Mouse (Mus musculus) heart, embryonic 10.5 days (tissue): ENCODE data around the gene Mum1. TPM values are rescaled to one million over a fixed set of nuclear protein-coding genes. Genes with fewer than 3 reads are reported as not detected.

ENCODE experiments used
- DNase-seq: peaks from one replicate; pipeline ENCODE4 v3.0.0-alpha.2; 2017; ENCODE audit warnings: low spot score
- H3K27ac ChIP-seq: fragments of 300-500 bp; sonication (generic); 2 replicates; pipeline ENCODE4 v1.5.1; 2016; ENCODE audit warnings: mild to moderate bottlenecking
- H3K27me3 ChIP-seq: fragments of 300-500 bp; sonication (generic); 2 replicates; pipeline ENCODE4 v1.6.1; 2016; ENCODE audit warnings: mild to moderate bottlenecking; ENCODE audit not compliant: poor library complexity, insufficient read depth, severe bottlenecking
- H3K36me3 ChIP-seq: fragments of 300-500 bp; sonication (generic); 2 replicates; pipeline ENCODE4 v1.6.1; 2016; ENCODE audit warnings: mild to moderate bottlenecking, moderate library complexity
- H3K4me1 ChIP-seq: fragments of 300-500 bp; sonication (generic); 2 replicates; pipeline ENCODE4 v1.6.1; 2016; ENCODE audit warnings: mild to moderate bottlenecking
- H3K4me3 ChIP-seq: fragments of 300-500 bp; sonication (generic); 2 replicates; pipeline ENCODE4 v1.5.1; 2016; ENCODE audit warnings: mild to moderate bottlenecking, moderate library complexity
- H3K9me3 ChIP-seq: fragments of 300-500 bp; sonication (generic); 2 replicates; pipeline ENCODE4 v1.6.1; 2016; ENCODE audit warnings: mild to moderate bottlenecking, moderate library complexity
- WGBS: fragments of 180-500 bp; shearing (Covaris S2); methylation state at CpG from one replicate; pipeline ENCODE4 v1.1.7; 2016; 5-methylcytosine and 5-hydroxymethylcytosine counted together
- microRNA-seq: library from miRNA; unstranded; fragments of <30 nt; microRNA quantifications from one replicate; pipeline ENCODE4, GENCODE M21; 2017
- polyA plus RNA-seq: library from polyadenylated mRNA; unstranded; fragments of >200 nt; fragmentation: Nextera tagmentation; extraction: Ambion mirVana; gene quantifications from 2 replicates; pipeline ENCODE4 v1.2.1, GENCODE M21; 2016

Mum1 gene
- polyA plus RNA-seq, 1 experiment from 2014 or later, result 76.5 TPM

GRCm38 (mm10) chr10:80292251-80293146 lies 66.3 kb downstream of the Mum1 start, which contains the start of gene Rps15:
TSS of gene Rps15 (plus strand) at chr10:80292453.
- Histone ChIP-seq H3K36me3 (peaks cover 38% of the 10 kb centered on the region), H3K27me3 (peaks cover 13% of the 10 kb centered on the region), H3K9me3 (no peaks in the 10 kb centered on the region), H3K4me1 (peaks cover 47% of the 10 kb centered on the region), H3K4me3 (peak within 1 kb of the TSS; percentile 91), H3K27ac (peak within 1 kb of the TSS; percentile 98)
- WGBS, result under 1% methylated on average over 72 of the region's 72 CpGs
- DNase-seq, result peak; percentile 97

GRCm38 (mm10) chr10:80293325-80293724 lies 67.1 kb downstream of the Mum1 start:
- WGBS, result 38% methylated on average over 14 of the region's 14 CpGs
- Histone ChIP-seq H3K4me3 (peak overlapping the region; percentile 91), H3K27ac (peak overlapping the region; percentile 98), H3K36me3 (peaks cover 32% of the 10 kb centered on the region), H3K9me3 (no peaks in the 10 kb centered on the region), H3K4me1 (peaks cover 48% of the 10 kb centered on the region), H3K27me3 (peaks cover 21% of the 10 kb centered on the region)
- no peak for DNase-seq

Small RNA genes within 50 kb of the gene (microRNA-seq; reads per million reads assigned to microRNA genes)
- 0.76 reads per million for gene Mir6911

Other genes starting within 250 kb of the Mum1 start
- gene Tmem259, start 242.1 kb upstream of the Mum1 start, polyA plus RNA-seq, result 12.7 and 16.4 TPM in 2 replicates
- gene Cnn2, start 237.8 kb upstream of the Mum1 start, polyA plus RNA-seq, result 408 and 456 TPM in 2 replicates
- 2.8 and 4.1 TPM in 2 replicates for gene Abca7, start 229.9 kb upstream of the Mum1 start, polyA plus RNA-seq
- gene Arhgap45, start 209.8 kb upstream of the Mum1 start, polyA plus RNA-seq, result 12.0 and 16.7 TPM in 2 replicates
- 181 and 233 TPM in 2 replicates for gene Polr2e, start 186.6 kb upstream of the Mum1 start, polyA plus RNA-seq
- gene Gpx4, start 179.3 kb upstream of the Mum1 start, polyA plus RNA-seq, result 767 and 797 TPM in 2 replicates
- 14.8 and 15.6 TPM in 2 replicates for gene Sbno2, start 120.9 kb upstream of the Mum1 start, polyA plus RNA-seq
- 12.4 and 17.8 TPM in 2 replicates for gene Stk11, start 110.6 kb upstream of the Mum1 start, polyA plus RNA-seq
- gene Atp5d, start 87.8 kb upstream of the Mum1 start, polyA plus RNA-seq, result 689 and 872 TPM in 2 replicates
- gene Cbarp, start 85.6 kb upstream of the Mum1 start, polyA plus RNA-seq, result 2.0 and 4.0 TPM in 2 replicates
- gene Midn, start 78.2 kb upstream of the Mum1 start, polyA plus RNA-seq, result 16.1 and 24.4 TPM in 2 replicates
- 85.7 and 98.0 TPM in 2 replicates for gene Cirbp, start 60.4 kb upstream of the Mum1 start, polyA plus RNA-seq
- gene 1600002K03Rik, start 53.5 kb upstream of the Mum1 start, polyA plus RNA-seq, result 11.7 and 13.9 TPM in 2 replicates
- 14.9 and 20.6 TPM in 2 replicates for gene Efna2, start 47.0 kb upstream of the Mum1 start, polyA plus RNA-seq
- gene Ndufs7, start 22.7 kb downstream of the Mum1 start, polyA plus RNA-seq, result 432 and 538 TPM in 2 replicates
- gene Gamt, start 34.6 kb downstream of the Mum1 start, polyA plus RNA-seq, result 61.2 and 72.0 TPM in 2 replicates
- gene Dazap1, start 35.1 kb downstream of the Mum1 start, polyA plus RNA-seq, result 40.2 and 58.0 TPM in 2 replicates
- gene Rps15, start 66.0 kb downstream of the Mum1 start, polyA plus RNA-seq, result 774 and 882 TPM in 2 replicates
- 0.74 and 0.78 TPM in 2 replicates for gene Apc2, start 69.5 kb downstream of the Mum1 start, polyA plus RNA-seq
- 41.3 and 46.8 TPM in 2 replicates for gene 2310011J03Rik, start 94.1 kb downstream of the Mum1 start, polyA plus RNA-seq
- 1.6 and 4.0 TPM in 2 replicates for gene Pcsk4, start 103.1 kb downstream of the Mum1 start, polyA plus RNA-seq
- 7.1 and 18.3 TPM in 2 replicates for gene Reep6, start 103.5 kb downstream of the Mum1 start, polyA plus RNA-seq
- 1.3 and 1.9 TPM in 2 replicates for gene Adamtsl5, start 122.0 kb downstream of the Mum1 start, polyA plus RNA-seq
- gene Plk5, start 130.0 kb downstream of the Mum1 start, polyA plus RNA-seq, result 0.16 TPM in 1 of 2 replicates, not detected in the other
- 2.1 and 5.0 TPM in 2 replicates for gene Mex3d, start 161.2 kb downstream of the Mum1 start, polyA plus RNA-seq
- gene Mbd3, start 173.1 kb downstream of the Mum1 start, polyA plus RNA-seq, result 237 and 315 TPM in 2 replicates
- gene Uqcr11, start 180.4 kb downstream of the Mum1 start, polyA plus RNA-seq, result 973 and 1,195 TPM in 2 replicates
- gene Tcf3, start 207.2 kb downstream of the Mum1 start, polyA plus RNA-seq, result 80.6 and 140 TPM in 2 replicates